Mouse (Mus musculus): Measurements from ENCODE around the gene Rgl2. TPM values are rescaled to one million over a fixed set of nuclear protein-coding genes. Genes with fewer than 3 reads are reported as not detected.
"Not testable (repeated sequence)": the region's sequence is repeated elsewhere in the genome, so short reads cannot be mapped to it uniquely, and the experiment has no call there.

The Rgl2 gene
- polyA plus RNA-seq, 1 experiment, result 528 TPM

GRCm38 (mm10) chr17:33979512-33980050 is 50.2 kb downstream of the Rgl2 start:
- TF ChIP-seq CTCF (IDR thresholded peaks at IDR 0.05; ENCODE audit: borderline replicate concordance, control insufficient read depth, extremely low read depth, insufficient read depth, low read length, poor library complexity), result no peak
- TF ChIP-seq POLR2A (IDR thresholded peaks at IDR 0.05; ENCODE audit: control insufficient read depth, extremely low read depth, insufficient read depth, low read length, poor library complexity), result no peak
- Histone ChIP-seq H3K36me3 (ENCODE audit: control insufficient read depth, insufficient read depth, low read length) (no peaks in the 10 kb centered on the region), H3K4me1 (replicated peaks; ENCODE audit: control insufficient read depth, insufficient read depth, low read length) (peaks cover 28% of the 10 kb centered on the region), H3K27ac (ENCODE audit: control insufficient read depth, insufficient read depth, low read length) (peak overlapping the region; percentile 69), H3K27me3 (ENCODE audit: control insufficient read depth, insufficient read depth, low read length) (no peaks in the 10 kb centered on the region), H3K4me3 (ENCODE audit: control insufficient read depth, insufficient read depth, low read length) (no peak overlapping the region)
- 83% methylated on average over 6 of the region's 6 CpGs for WGBS
- DNase-seq, result no peak

DNA sequence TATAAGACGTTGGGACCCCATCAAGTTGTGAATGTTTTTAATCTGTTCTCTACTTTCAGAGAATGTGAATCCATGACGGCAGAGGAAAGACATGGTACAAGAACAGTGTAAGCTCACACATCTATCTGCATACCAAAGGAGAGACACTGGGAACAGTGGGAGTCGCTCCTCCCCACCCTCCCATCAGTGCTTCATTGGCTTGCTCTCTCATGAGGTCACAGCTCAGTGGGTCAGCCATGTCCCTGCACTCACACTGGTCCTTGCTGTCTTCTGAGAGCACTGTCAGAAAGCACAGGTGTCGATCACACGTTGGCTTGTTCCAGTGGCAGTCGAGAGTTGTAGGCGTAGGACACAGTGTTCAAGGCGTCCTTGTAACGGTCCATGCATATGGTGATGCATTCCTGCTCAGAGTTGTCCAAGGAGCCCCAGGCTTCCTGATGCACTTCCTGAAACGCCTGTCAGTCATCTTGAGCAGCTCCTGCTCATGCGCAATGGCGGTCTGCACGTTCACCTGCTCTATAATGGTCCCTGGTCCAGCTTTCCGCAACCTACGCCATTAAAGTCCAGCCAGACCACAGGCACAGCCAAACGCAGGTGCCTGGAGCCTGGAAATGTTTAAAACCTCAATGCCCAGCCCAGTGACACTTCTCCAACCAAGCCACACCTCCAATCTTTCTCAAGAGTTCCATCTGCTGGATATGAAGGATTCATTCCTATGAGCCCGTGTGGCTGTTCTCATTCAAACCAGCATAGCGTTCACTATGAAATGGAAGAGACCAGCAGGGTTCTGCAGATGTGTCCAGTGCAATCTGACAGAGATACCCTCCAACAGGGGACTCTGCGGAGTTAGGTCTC is 51.1 kb downstream of the Rgl2 start:
- no peaks in the 10 kb centered on the region for H3K27me3 ChIP-seq (ENCODE audit: control insufficient read depth, insufficient read depth, low read length)
- peak overlapping the region; percentile 55 for H3K27ac ChIP-seq (ENCODE audit: control insufficient read depth, insufficient read depth, low read length)
- DNase-seq, result no peak
- WGBS, result 86% methylated on average over 19 of the region's 19 CpGs
- TF ChIP-seq CTCF (IDR thresholded peaks at IDR 0.05; ENCODE audit: borderline replicate concordance, control insufficient read depth, extremely low read depth, insufficient read depth, low read length, poor library complexity) (no peak), POLR2A (IDR thresholded peaks at IDR 0.05; ENCODE audit: control insufficient read depth, extremely low read depth, insufficient read depth, low read length, poor library complexity) (no peak)
- no peaks in the 10 kb centered on the region for H3K36me3 ChIP-seq (ENCODE audit: control insufficient read depth, insufficient read depth, low read length)
- H3K4me1 ChIP-seq (replicated peaks; ENCODE audit: control insufficient read depth, insufficient read depth, low read length), result peaks cover 28% of the 10 kb centered on the region
- no peak overlapping the region for H3K4me3 ChIP-seq (ENCODE audit: control insufficient read depth, insufficient read depth, low read length)

GRCm38 (mm10) chr17:33981192-33981909 is 52.0 kb downstream of the Rgl2 start:
- Histone ChIP-seq H3K4me1 (replicated peaks; ENCODE audit: control insufficient read depth, insufficient read depth, low read length) (peaks cover 28% of the 10 kb centered on the region), H3K27ac (ENCODE audit: control insufficient read depth, insufficient read depth, low read length) (peak overlapping the region; percentile 95), H3K4me3 (ENCODE audit: control insufficient read depth, insufficient read depth, low read length) (peak overlapping the region; percentile 62)
- whole genome bisulfite sequencing, result under 1% methylated on average over 27 of the region's 27 CpGs
- TF ChIP-seq POLR2A (IDR thresholded peaks at IDR 0.05; ENCODE audit: control insufficient read depth, extremely low read depth, insufficient read depth, low read length, poor library complexity) (peak; percentile 87), CTCF (IDR thresholded peaks at IDR 0.05; ENCODE audit: borderline replicate concordance, control insufficient read depth, extremely low read depth, insufficient read depth, low read length, poor library complexity) (peak; percentile 44; the same call in 1 of the 2 replicates)
- DNase-seq, result peak; percentile 86
- H3K27me3 ChIP-seq (ENCODE audit: control insufficient read depth, insufficient read depth, low read length); H3K36me3 ChIP-seq (ENCODE audit: control insufficient read depth, insufficient read depth, low read length): not testable (repeated sequence)

DNA sequence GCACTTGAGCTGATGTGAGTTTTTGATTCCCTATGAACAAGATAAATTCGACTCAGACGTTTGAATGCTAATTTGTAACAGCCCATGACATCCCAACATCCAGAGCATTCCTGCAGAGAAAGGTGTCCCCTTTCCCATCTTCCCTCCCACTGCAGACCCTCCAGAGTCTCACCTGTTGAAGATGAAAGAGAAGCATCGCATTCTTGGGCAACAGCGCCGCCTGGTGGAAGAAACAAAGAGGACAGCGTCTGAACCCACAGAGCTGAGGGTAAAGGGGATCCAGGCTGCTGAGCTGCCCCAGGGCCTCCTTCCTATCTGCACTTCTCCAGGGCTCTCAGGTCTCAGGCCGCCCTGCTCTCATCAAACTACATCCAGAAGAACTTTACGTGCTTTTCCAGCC is 52.8 kb downstream of the Rgl2 start:
- H3K36me3 ChIP-seq (ENCODE audit: control insufficient read depth, insufficient read depth, low read length); H3K27ac ChIP-seq (ENCODE audit: control insufficient read depth, insufficient read depth, low read length); H3K27me3 ChIP-seq (ENCODE audit: control insufficient read depth, insufficient read depth, low read length); H3K4me3 ChIP-seq (ENCODE audit: control insufficient read depth, insufficient read depth, low read length): not testable (repeated sequence)
- DNase-seq, result peak; percentile 78
- WGBS, result 11% methylated on average over 8 of the region's 8 CpGs
- peaks cover 28% of the 10 kb centered on the region for H3K4me1 ChIP-seq (replicated peaks; ENCODE audit: control insufficient read depth, insufficient read depth, low read length)
- peak; percentile 77; the same call in 1 of the 2 replicates for TF ChIP-seq CTCF (IDR thresholded peaks at IDR 0.05; ENCODE audit: borderline replicate concordance, control insufficient read depth, extremely low read depth, insufficient read depth, low read length, poor library complexity)

Other genes with a start within 250 kb of the Rgl2 start
- 217 and 220 TPM in 2 replicates for gene Hnrnpm, start 242.7 kb upstream of the Rgl2 start, polyA plus RNA-seq (2012; rRNA removed)
- 119 and 120 TPM in 2 replicates for gene March2, start 210.9 kb upstream of the Rgl2 start, polyA plus RNA-seq (2012; rRNA removed)
- gene Rab11b, start 169.0 kb upstream of the Rgl2 start, polyA plus RNA-seq (2012; rRNA removed), result 464 and 542 TPM in 2 replicates
- 23.0 TPM in 2 replicates for gene Angptl4, start 147.7 kb upstream of the Rgl2 start, polyA plus RNA-seq (2012; rRNA removed)
- 19.9 and 29.3 TPM in 2 replicates for gene Kank3, start 119.0 kb upstream of the Rgl2 start, polyA plus RNA-seq (2012; rRNA removed)
- 678 and 707 TPM in 2 replicates for gene Rps28, start 105.0 kb upstream of the Rgl2 start, polyA plus RNA-seq (2012; rRNA removed)
- 305 and 382 TPM in 2 replicates for gene Ndufa7, start 105.0 kb upstream of the Rgl2 start, polyA plus RNA-seq (2012; rRNA removed)
- 28.7 and 32.9 TPM in 2 replicates for gene Cd320, start 86.5 kb upstream of the Rgl2 start, polyA plus RNA-seq (2012; rRNA removed)
- gene Gm7029, start 55.7 kb upstream of the Rgl2 start, polyA plus RNA-seq (2012; rRNA removed), result 3.0 TPM in 1 of 2 replicates, not detected in the other
- gene Kifc1, start 38.9 kb upstream of the Rgl2 start, polyA plus RNA-seq (2012; rRNA removed), result 57.3 and 70.8 TPM in 2 replicates
- 0.69 and 1.0 TPM in 2 replicates for gene Platr17, start 24.4 kb upstream of the Rgl2 start, polyA plus RNA-seq (2012; rRNA removed)
- 116 and 129 TPM in 2 replicates for gene Daxx, start 20.1 kb upstream of the Rgl2 start, polyA plus RNA-seq (2012; rRNA removed)
- gene Tapbp, start 13.6 kb upstream of the Rgl2 start, polyA plus RNA-seq (2012; rRNA removed), result 201 and 248 TPM in 2 replicates
- gene Zbtb22, start 13.6 kb upstream of the Rgl2 start, polyA plus RNA-seq (2012; rRNA removed), result 119 and 120 TPM in 2 replicates
- 29.8 and 35.1 TPM in 2 replicates for gene Pfdn6, start 10.8 kb downstream of the Rgl2 start, polyA plus RNA-seq (2012; rRNA removed)
- 35.4 and 38.1 TPM in 2 replicates for gene Wdr46, start 11.1 kb downstream of the Rgl2 start, polyA plus RNA-seq (2012; rRNA removed)
- gene B3galt4, start 21.9 kb downstream of the Rgl2 start, polyA plus RNA-seq (2012; rRNA removed), result 25.6 and 25.8 TPM in 2 replicates
- 127 and 142 TPM in 2 replicates for gene Vps52, start 26.3 kb downstream of the Rgl2 start, polyA plus RNA-seq (2012; rRNA removed)
- gene Rps18, start 26.5 kb downstream of the Rgl2 start, polyA plus RNA-seq (2012; rRNA removed), result 584 and 593 TPM in 2 replicates
- gene H2-K1, start 70.8 kb downstream of the Rgl2 start, polyA plus RNA-seq (2012; rRNA removed), result 3,482 and 5,138 TPM in 2 replicates
- gene Ring1, start 95.1 kb downstream of the Rgl2 start, polyA plus RNA-seq (2012; rRNA removed), result 38.4 and 40.7 TPM in 2 replicates
- 127 and 141 TPM in 2 replicates for gene H2-Ke6, start 98.5 kb downstream of the Rgl2 start, polyA plus RNA-seq (2012; rRNA removed)
- 187 and 195 TPM in 2 replicates for gene Slc39a7, start 102.1 kb downstream of the Rgl2 start, polyA plus RNA-seq (2012; rRNA removed)
- 143 and 164 TPM in 2 replicates for gene Rxrb, start 102.3 kb downstream of the Rgl2 start, polyA plus RNA-seq (2012; rRNA removed)
- 8.5 and 11.8 TPM in 2 replicates for gene Col11a2, start 109.9 kb downstream of the Rgl2 start, polyA plus RNA-seq (2012; rRNA removed)
- gene H2-Oa, start 162.8 kb downstream of the Rgl2 start, polyA plus RNA-seq (2012; rRNA removed), result 122 and 154 TPM in 2 replicates
- 141 and 177 TPM in 2 replicates for gene H2-DMa, start 190.0 kb downstream of the Rgl2 start, polyA plus RNA-seq (2012; rRNA removed)
- 236 and 257 TPM in 2 replicates for gene Brd2, start 193.1 kb downstream of the Rgl2 start, polyA plus RNA-seq (2012; rRNA removed)
- 119 and 123 TPM in 2 replicates for gene H2-DMb2, start 213.8 kb downstream of the Rgl2 start, polyA plus RNA-seq (2012; rRNA removed)
- gene H2-DMb1, start 223.5 kb downstream of the Rgl2 start, polyA plus RNA-seq (2012; rRNA removed), result 130 and 197 TPM in 2 replicates

Data from thymus, adult 2 months (tissue).